Mouse (Mus musculus): Measurements from ENCODE around the gene B3gnt2. TPM values are rescaled to one million over a fixed set of nuclear protein-coding genes. Genes with fewer than 3 reads are reported as not detected.

The B3gnt2 gene
- total RNA-seq, 2 experiments from 2014 or later: 13.6 to 15.9 TPM

- DNase-seq (ENCODE audit: extremely low spot score in 1 of 2, low spot score in 1 of 2): no peak
These were observed 10.7 kb downstream of the B3gnt2 start for GRCm38 (mm10) chr11:22850077-22850476.

GRCm38 (mm10) chr11:22848649-22849195, 12.0 kb downstream of the B3gnt2 start:
- no peak for DNase-seq (ENCODE audit: extremely low spot score in 1 of 2, low spot score in 1 of 2)

- DNase-seq (ENCODE audit: extremely low spot score in 1 of 2, low spot score in 1 of 2): no peak
These were observed 12.8 kb downstream of the B3gnt2 start for GRCm38 (mm10) chr11:22847732-22848648.

GRCm38 (mm10) chr11:22846960-22847731, 13.6 kb downstream of the B3gnt2 start:
- no peak for DNase-seq (ENCODE audit: extremely low spot score in 1 of 2, low spot score in 1 of 2)

- no peak for DNase-seq (ENCODE audit: extremely low spot score in 1 of 2, low spot score in 1 of 2)
These were observed 14.5 kb downstream of the B3gnt2 start for GRCm38 (mm10) chr11:22846093-22846835.

GRCm38 (mm10) chr11:22844754-22845718, 15.7 kb downstream of the B3gnt2 start:
- no peak for DNase-seq (ENCODE audit: extremely low spot score in 1 of 2, low spot score in 1 of 2)

- no peak for DNase-seq (ENCODE audit: extremely low spot score in 1 of 2, low spot score in 1 of 2)
These were observed 21.3 kb downstream of the B3gnt2 start for GRCm38 (mm10) chr11:22839456-22839855.

GRCm38 (mm10) chr11:22838361-22838760, 22.4 kb downstream of the B3gnt2 start:
- no peak for DNase-seq (ENCODE audit: extremely low spot score in 1 of 2, low spot score in 1 of 2)

- DNase-seq (ENCODE audit: extremely low spot score in 1 of 2, low spot score in 1 of 2): no peak
These were observed 24.5 kb downstream of the B3gnt2 start for GRCm38 (mm10) chr11:22836269-22836668.

GRCm38 (mm10) chr11:22832600-22832999, 28.2 kb downstream of the B3gnt2 start:
- DNase-seq (ENCODE audit: extremely low spot score in 1 of 2, low spot score in 1 of 2): no peak

GRCm38 (mm10) chr11:22831916-22832315, 28.8 kb downstream of the B3gnt2 start:
- no peak for DNase-seq (ENCODE audit: extremely low spot score in 1 of 2, low spot score in 1 of 2)

GRCm38 (mm10) chr11:22830684-22831083, 30.1 kb downstream of the B3gnt2 start:
- DNase-seq (ENCODE audit: extremely low spot score in 1 of 2, low spot score in 1 of 2): no peak

GRCm38 (mm10) chr11:22830179-22830611, 30.6 kb downstream of the B3gnt2 start:
- DNase-seq (ENCODE audit: extremely low spot score in 1 of 2, low spot score in 1 of 2): no peak

- DNase-seq (ENCODE audit: extremely low spot score in 1 of 2, low spot score in 1 of 2): no peak
These were observed 31.7 kb downstream of the B3gnt2 start for GRCm38 (mm10) chr11:22828988-22829632.

GRCm38 (mm10) chr11:22827514-22828080, 33.2 kb downstream of the B3gnt2 start:
- DNase-seq (ENCODE audit: extremely low spot score in 1 of 2, low spot score in 1 of 2): no peak

GRCm38 (mm10) chr11:22826665-22827064, 34.1 kb downstream of the B3gnt2 start:
- no peak for DNase-seq (ENCODE audit: extremely low spot score in 1 of 2, low spot score in 1 of 2)

- no peak for DNase-seq (ENCODE audit: extremely low spot score in 1 of 2, low spot score in 1 of 2)
These were observed 34.7 kb downstream of the B3gnt2 start for GRCm38 (mm10) chr11:22826051-22826450.

- no peak for DNase-seq (ENCODE audit: extremely low spot score in 1 of 2, low spot score in 1 of 2)
These were observed 35.2 kb downstream of the B3gnt2 start for GRCm38 (mm10) chr11:22825548-22825947.

All from layer of hippocampus, postnatal 25 days (tissue).